Mouse (Mus musculus) bone marrow macrophage, adult 2 months (primary cell): ENCODE results near the gene Sept8. TPM values are rescaled to one million over a fixed set of nuclear protein-coding genes. Genes with fewer than 3 reads are reported as not detected.

Experiments
- H3K27ac ChIP-seq: 2 replicates; pipeline ENCODE4 v1.5.1; 2012; ENCODE audit warnings: low read depth, low read length; ENCODE audit not compliant: insufficient read depth
- H3K4me1 ChIP-seq: 2 replicates; pipeline ENCODE4 v1.6.1; 2012; ENCODE audit warnings: low read length; ENCODE audit not compliant: control insufficient read depth, insufficient read depth
- H3K4me3 ChIP-seq: 2 replicates; pipeline ENCODE4 v1.5.1; 2012; ENCODE audit warnings: mild to moderate bottlenecking, low read length, moderate library complexity; ENCODE audit not compliant: insufficient read depth
- CTCF ChIP-seq: IDR thresholded peaks from 2 replicates; pipeline ENCODE4 v1.5.1; 2012; ENCODE audit warnings: low read depth, mild to moderate bottlenecking, low read length, moderate library complexity
- POLR2A ChIP-seq: IDR thresholded peaks from 2 replicates; pipeline ENCODE4 v1.6.1; 2012; ENCODE audit warnings: mild to moderate bottlenecking, low read depth, low read length, borderline replicate concordance
- polyA plus RNA-seq: library from polyadenylated mRNA; stranded (reverse); fragments of >200 nt; gene quantifications from 2 replicates; pipeline ENCODE4 v1.2.4, GENCODE M21; 2012; ENCODE audit not compliant: missing spikeins, insufficient read depth, insufficient read length

Gene Sept8
- polyA plus RNA-seq, 1 experiment, result 70.0 TPM

- peaks cover 23% of the 10 kb centered on the region for H3K4me1 ChIP-seq
- H3K27ac ChIP-seq, result no peak overlapping the region
- no peak for TF ChIP-seq CTCF
- no peak for TF ChIP-seq POLR2A
- no peak overlapping the region for H3K4me3 ChIP-seq
Measured at GRCm38 (mm10) chr11:53525461-53525860, 6.4 kb downstream of the Sept8 start.

GRCm38 (mm10) chr11:53528397-53529252 lies 9.6 kb downstream of the Sept8 start:
- Histone ChIP-seq H3K4me1 (peaks cover 31% of the 10 kb centered on the region), H3K4me3 (no peak overlapping the region), H3K27ac (no peak overlapping the region)
- TF ChIP-seq CTCF, result no peak
- TF ChIP-seq POLR2A, result no peak

- Histone ChIP-seq H3K27ac (no peak overlapping the region), H3K4me1 (peaks cover 31% of the 10 kb centered on the region), H3K4me3 (no peak overlapping the region)
- TF ChIP-seq CTCF, result no peak
- no peak for TF ChIP-seq POLR2A
Measured at GRCm38 (mm10) chr11:53529253-53529557, 10.1 kb downstream of the Sept8 start.

GRCm38 (mm10) chr11:53530001-53530400 lies 10.9 kb downstream of the Sept8 start:
- peaks cover 31% of the 10 kb centered on the region for H3K4me1 ChIP-seq
- H3K4me3 ChIP-seq, result no peak overlapping the region
- H3K27ac ChIP-seq, result no peak overlapping the region
- TF ChIP-seq POLR2A, result no peak

- TF ChIP-seq CTCF, result no peak
- no peak for TF ChIP-seq POLR2A
- Histone ChIP-seq H3K27ac (peak overlapping the region; percentile 70), H3K4me1 (peaks cover 31% of the 10 kb centered on the region), H3K4me3 (no peak overlapping the region)
Measured at GRCm38 (mm10) chr11:53531578-53532230, 12.6 kb downstream of the Sept8 start.

- Histone ChIP-seq H3K27ac (peak overlapping the region; percentile 22; the same call in 1 of the 2 replicates), H3K4me3 (no peak overlapping the region), H3K4me1 (peaks cover 33% of the 10 kb centered on the region)
- TF ChIP-seq POLR2A (no peak), CTCF (0 out of 2 replicates have a peak, but pooled peaks have one; percentile 20)
Measured at GRCm38 (mm10) chr11:53532231-53532620, 13.2 kb downstream of the Sept8 start.

- Histone ChIP-seq H3K4me1 (peaks cover 10% of the 10 kb centered on the region), H3K27ac (no peak overlapping the region), H3K4me3 (no peak overlapping the region)
- TF ChIP-seq CTCF, result no peak
- no peak for TF ChIP-seq POLR2A
Measured at GRCm38 (mm10) chr11:53539002-53539491, 20.0 kb downstream of the Sept8 start.

- Histone ChIP-seq H3K4me1 (peaks cover 10% of the 10 kb centered on the region), H3K27ac (no peak overlapping the region), H3K4me3 (no peak overlapping the region)
- TF ChIP-seq POLR2A (no peak), CTCF (no peak)
Measured at GRCm38 (mm10) chr11:53540394-53540793, 21.3 kb downstream of the Sept8 start.

GRCm38 (mm10) chr11:53541222-53541621 lies 22.2 kb downstream of the Sept8 start:
- H3K4me3 ChIP-seq, result no peak overlapping the region
- H3K27ac ChIP-seq, result no peak overlapping the region
- peaks cover 10% of the 10 kb centered on the region for H3K4me1 ChIP-seq
- TF ChIP-seq POLR2A, result no peak
- no peak for TF ChIP-seq CTCF

- no peak overlapping the region for H3K27ac ChIP-seq
- H3K4me1 ChIP-seq, result peaks cover 6% of the 10 kb centered on the region; the same call in 1 of the 2 replicates
- TF ChIP-seq CTCF (no peak), POLR2A (no peak)
- H3K4me3 ChIP-seq, result no peak overlapping the region
Measured at GRCm38 (mm10) chr11:53543021-53543420, 24.0 kb downstream of the Sept8 start.

- TF ChIP-seq POLR2A (no peak), CTCF (no peak)
- Histone ChIP-seq H3K4me3 (no peak overlapping the region), H3K27ac (no peak overlapping the region), H3K4me1 (no peaks in the 10 kb centered on the region)
Measured at GRCm38 (mm10) chr11:53546271-53546670, 27.2 kb downstream of the Sept8 start.
